Mouse (Mus musculus) bone marrow macrophage, adult 2 months (primary cell): ENCODE measurements around the gene Ankzf1. TPM values are rescaled to one million over a fixed set of nuclear protein-coding genes. Genes with fewer than 3 reads are reported as not detected.
"Not testable (repeated sequence)": the region's sequence is repeated elsewhere in the genome, so short reads cannot be mapped to it uniquely, and the experiment has no call there.

ENCODE experiments used
- H3K27ac ChIP-seq: 2 replicates; pipeline ENCODE4 v1.5.1; 2012; ENCODE audit warnings: low read depth, low read length; ENCODE audit not compliant: insufficient read depth
- H3K4me1 ChIP-seq: 2 replicates; pipeline ENCODE4 v1.6.1; 2012; ENCODE audit warnings: low read length; ENCODE audit not compliant: control insufficient read depth, insufficient read depth
- H3K4me3 ChIP-seq: 2 replicates; pipeline ENCODE4 v1.5.1; 2012; ENCODE audit warnings: mild to moderate bottlenecking, low read length, moderate library complexity; ENCODE audit not compliant: insufficient read depth
- CTCF ChIP-seq: IDR thresholded peaks from 2 replicates; pipeline ENCODE4 v1.5.1; 2012; ENCODE audit warnings: low read depth, mild to moderate bottlenecking, low read length, moderate library complexity
- POLR2A ChIP-seq: IDR thresholded peaks from 2 replicates; pipeline ENCODE4 v1.6.1; 2012; ENCODE audit warnings: mild to moderate bottlenecking, low read depth, low read length, borderline replicate concordance
- polyA plus RNA-seq: library from polyadenylated mRNA; stranded (reverse); fragments of >200 nt; gene quantifications from 2 replicates; pipeline ENCODE4 v1.2.4, GENCODE M21; 2012; ENCODE audit not compliant: missing spikeins, insufficient read depth, insufficient read length

The Ankzf1 gene
- polyA plus RNA-seq, 1 experiment, result 19.6 TPM

DNA sequence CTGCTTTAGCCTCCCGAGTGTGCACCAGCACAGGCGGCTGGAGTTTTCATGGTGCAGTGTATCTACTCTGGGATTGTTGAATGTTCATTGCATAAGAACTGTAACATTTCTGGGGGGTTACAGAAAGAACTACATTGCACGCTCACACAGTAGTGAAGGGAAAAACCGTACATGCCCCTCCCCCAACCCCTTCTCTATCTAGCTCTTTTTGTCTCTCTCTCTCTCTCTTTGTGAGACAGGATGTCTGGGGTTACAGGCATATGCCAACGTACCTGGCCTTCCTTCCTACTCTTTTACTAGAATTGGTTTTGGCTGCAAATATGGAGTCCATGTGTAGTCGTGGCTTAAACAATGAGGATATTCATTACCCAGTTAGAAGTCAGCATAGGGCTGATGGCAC, 31.0 kb downstream of the Ankzf1 start:
- H3K4me3 ChIP-seq, result no peak overlapping the region
- no peak overlapping the region for H3K27ac ChIP-seq
- TF ChIP-seq CTCF, result no peak
- no peak for TF ChIP-seq POLR2A
- peaks cover 10% of the 10 kb centered on the region for H3K4me1 ChIP-seq

DNA sequence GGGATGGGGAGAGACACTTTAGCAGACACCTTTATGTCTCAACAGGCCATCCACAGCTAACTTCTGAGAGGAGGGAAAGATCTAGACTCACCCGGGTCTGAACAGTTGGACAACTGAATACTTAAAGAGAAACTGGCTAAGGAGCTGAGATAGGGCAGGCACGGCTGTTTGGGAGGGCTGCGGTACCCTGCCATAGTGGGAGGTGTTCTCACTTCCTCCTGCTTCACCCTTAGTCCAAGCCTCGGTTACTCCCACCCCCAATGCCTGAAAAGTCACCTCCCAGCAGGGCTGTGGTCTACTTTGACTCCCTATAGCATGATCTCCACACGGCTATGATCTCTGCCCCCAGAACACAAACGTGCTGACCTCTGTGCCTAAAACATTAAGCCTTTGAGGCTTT, 31.6 kb downstream of the Ankzf1 start:
- no peak overlapping the region for H3K4me3 ChIP-seq
- TF ChIP-seq POLR2A (no peak), CTCF (no peak)
- no peak overlapping the region for H3K27ac ChIP-seq
- H3K4me1 ChIP-seq, result peaks cover 7% of the 10 kb centered on the region

DNA sequence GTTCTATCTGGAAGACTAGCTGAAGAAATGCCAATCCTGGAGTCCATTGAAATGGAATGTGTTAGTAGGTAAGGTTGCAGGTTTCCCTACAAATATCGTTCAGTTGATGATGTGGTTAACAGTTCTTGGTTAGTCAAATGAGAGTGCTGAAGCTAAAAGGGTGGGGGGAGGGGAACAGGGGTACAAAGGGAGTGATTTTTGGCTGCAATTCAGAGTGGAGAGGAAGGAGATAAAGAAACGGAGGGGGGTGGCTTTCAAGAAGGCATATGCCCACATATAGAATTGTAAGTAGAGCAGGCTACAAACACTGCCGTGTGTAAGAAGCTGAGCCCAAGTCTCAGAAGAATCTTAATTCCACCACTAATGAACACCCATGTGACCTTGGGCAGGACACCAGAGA, 33.5 kb downstream of the Ankzf1 start:
- TF ChIP-seq POLR2A, result no peak
- TF ChIP-seq CTCF, result no peak
- Histone ChIP-seq H3K27ac (no peak overlapping the region), H3K4me1 (peaks cover 8% of the 10 kb centered on the region), H3K4me3 (no peak overlapping the region)

DNA sequence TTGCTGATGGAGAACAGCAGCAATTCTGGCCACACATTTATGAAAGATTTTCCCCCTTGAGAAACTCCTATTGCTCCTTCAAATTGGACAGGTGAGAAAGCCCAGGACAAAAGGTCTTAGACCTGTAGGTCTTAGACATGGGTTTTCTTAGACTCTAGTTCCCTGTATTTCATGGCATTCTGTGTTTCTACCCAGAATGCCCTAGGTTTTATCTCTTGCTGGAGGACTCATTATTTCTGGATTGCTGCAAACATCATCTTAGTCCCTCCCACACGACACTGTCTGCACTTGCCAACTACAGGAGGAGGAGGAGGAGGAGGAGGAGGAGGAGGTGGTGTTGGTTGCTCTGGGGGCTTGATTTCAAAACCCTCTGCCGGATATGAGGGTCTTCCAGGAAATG, 34.2 kb downstream of the Ankzf1 start:
- no peak for TF ChIP-seq POLR2A
- Histone ChIP-seq H3K27ac (no peak overlapping the region), H3K4me1 (peaks cover 12% of the 10 kb centered on the region), H3K4me3 (no peak overlapping the region)

DNA sequence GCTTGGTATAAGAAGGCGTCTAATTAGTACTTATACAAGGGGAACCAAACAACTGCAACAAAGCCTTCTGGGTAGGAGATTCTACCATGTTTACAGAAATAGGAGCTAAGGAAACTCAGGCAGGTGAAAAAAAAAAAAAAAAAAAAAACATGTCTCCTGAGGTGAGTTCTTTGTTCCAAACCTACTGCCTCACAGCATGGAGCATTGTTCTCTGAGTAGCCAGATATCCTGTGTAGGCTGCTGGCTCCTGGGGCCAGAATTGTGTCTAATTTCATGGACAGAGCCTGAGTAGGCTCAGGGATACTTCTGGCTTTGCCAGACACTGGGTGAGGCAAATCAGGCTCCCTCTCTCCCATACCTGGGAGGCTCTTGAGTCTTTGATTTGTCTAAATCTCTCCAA, 35.7 kb downstream of the Ankzf1 start:
- Histone ChIP-seq H3K4me3 (no peak overlapping the region), H3K27ac (no peak overlapping the region), H3K4me1 (peaks cover 5% of the 10 kb centered on the region; the same call in 1 of the 2 replicates)
- TF ChIP-seq POLR2A (no peak), CTCF (no peak)

DNA sequence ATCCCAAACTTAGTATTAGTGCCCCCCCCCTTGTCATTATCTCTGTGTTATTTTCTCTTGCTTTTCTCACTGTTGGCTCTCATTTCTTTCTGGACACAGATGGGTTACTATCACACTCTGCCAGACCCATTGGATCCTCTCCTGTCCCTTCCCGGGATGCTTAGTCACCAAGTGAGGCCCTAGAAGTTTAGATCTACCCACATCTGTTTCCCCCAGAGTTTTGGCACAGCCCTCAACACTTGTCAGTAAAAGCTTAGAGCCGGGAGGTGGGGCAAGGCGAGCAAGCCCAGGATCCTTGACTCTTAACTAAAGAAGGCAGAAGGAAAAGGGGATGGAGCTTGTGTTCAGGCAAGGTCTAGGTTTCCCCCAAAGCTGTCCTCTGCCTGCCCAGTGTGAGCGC, 37.2 kb downstream of the Ankzf1 start:
- Histone ChIP-seq H3K4me3 (no peak overlapping the region), H3K27ac (no peak overlapping the region), H3K4me1 (peaks cover 5% of the 10 kb centered on the region; the same call in 1 of the 2 replicates)
- TF ChIP-seq POLR2A (no peak), CTCF (no peak)

DNA sequence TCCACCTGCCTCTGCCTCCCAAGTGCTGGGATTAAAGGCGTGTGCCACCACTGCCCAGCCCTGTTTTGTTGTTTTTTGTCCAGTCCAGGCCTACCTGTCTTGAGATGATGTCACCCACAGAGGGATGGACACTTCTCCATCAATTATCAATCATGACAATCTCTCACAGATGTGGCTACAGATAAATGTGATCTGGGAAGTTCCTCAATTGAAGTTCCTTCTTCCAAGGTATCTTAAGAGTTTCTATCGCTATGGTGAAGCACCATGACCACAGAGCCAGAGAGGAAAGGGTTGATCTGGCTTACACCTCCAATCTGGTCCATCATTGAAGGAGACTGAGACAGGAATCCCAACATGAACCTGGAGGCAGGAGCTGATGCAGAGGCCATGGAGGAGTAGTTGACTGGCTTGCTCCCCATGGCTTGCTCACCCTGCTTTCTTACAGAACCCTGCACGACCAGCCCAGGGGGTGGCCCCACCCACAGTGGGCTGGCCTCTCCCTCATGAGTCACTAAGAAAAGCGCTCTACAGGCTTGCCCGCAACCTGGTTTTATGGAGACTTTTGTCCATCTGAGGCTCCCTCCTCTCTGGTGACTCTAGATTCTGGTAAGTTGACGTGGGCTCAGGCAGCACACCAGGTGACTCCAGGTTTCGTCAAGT, 38.5 kb downstream of the Ankzf1 start:
- no peak overlapping the region for H3K27ac ChIP-seq
- H3K4me3 ChIP-seq, result no peak overlapping the region
- H3K4me1 ChIP-seq, result peaks cover 9% of the 10 kb centered on the region; the same call in 1 of the 2 replicates
- TF ChIP-seq CTCF, result no peak
- TF ChIP-seq POLR2A, result no peak

DNA sequence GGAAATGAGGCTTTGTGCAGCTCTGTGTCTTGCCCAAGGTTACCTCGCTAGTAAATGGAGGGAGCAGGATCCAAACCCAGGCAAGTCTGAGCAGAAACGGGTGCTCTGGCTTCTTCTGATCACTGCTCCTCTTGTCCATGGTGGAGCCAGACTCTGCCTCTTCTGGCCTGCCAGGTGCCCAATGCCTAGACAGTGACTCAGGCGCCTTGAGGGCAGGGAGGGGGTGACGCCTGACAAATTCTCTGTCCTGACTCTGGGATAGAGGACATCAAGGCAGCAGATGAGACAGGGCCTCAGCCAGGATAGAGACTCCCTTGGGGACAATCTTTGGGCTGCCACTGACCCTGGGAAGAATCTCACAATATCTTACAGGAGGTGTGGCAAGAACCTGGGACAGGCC, 39.3 kb downstream of the Ankzf1 start:
- Histone ChIP-seq H3K27ac (no peak overlapping the region), H3K4me3 (no peak overlapping the region), H3K4me1 (peaks cover 13% of the 10 kb centered on the region)
- no peak for TF ChIP-seq POLR2A
- TF ChIP-seq CTCF, result no peak

DNA sequence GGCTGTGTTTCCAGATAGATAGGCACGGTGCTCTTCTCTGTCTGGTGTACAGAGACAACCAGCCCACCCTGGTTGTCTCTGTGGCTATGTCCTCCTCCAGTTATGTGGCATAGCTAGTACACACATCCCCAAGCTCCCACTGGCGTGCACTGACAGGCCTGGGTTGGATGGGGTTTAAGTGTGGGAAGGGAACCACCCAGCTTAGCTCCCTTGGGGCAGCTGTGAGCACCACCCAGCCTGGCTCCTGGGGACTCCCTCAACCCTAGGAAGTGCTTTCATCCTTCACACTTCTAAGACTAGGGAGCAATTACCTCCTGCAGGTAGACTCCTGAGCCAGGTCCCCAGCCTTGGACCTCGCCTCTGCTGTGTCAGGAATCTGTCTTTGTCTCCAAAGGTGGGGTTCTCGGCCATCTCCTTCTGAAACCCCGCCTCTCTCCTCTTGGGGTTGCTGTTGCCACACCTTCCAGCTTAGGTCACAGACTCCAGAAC, 39.8 kb downstream of the Ankzf1 start, which contains the start of gene A630095N17Rik:
TSS of gene A630095N17Rik (minus strand) at position 439 of the 489 bp plus-strand sequence.
- TF ChIP-seq CTCF (no peak), POLR2A (no peak)
- Histone ChIP-seq H3K4me1 (peaks cover 13% of the 10 kb centered on the region), H3K4me3 (no peak within 1 kb of the TSS), H3K27ac (no peak within 1 kb of the TSS)

DNA sequence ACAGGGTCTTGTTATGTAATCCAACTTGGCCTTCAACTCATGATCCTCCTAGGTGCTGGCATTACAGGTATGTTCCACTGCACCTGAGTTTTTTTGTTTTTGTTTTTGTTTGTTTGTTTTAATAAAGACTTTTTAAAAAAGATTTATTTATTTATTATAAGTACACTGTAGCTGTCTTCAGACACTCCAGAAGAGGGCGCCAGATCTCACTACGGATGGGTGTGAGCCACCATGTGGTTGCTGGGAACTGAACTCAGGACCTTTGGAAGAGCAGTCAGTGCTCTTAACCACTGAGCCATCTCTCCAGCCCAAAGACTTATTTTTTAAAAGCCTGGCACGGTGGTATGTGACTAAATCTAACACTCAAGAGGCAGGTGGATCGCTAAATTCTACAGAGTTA, 40.5 kb downstream of the Ankzf1 start:
- H3K4me1 ChIP-seq, result peaks cover 18% of the 10 kb centered on the region
- not testable (repeated sequence) for H3K4me3 ChIP-seq, H3K27ac ChIP-seq

DNA sequence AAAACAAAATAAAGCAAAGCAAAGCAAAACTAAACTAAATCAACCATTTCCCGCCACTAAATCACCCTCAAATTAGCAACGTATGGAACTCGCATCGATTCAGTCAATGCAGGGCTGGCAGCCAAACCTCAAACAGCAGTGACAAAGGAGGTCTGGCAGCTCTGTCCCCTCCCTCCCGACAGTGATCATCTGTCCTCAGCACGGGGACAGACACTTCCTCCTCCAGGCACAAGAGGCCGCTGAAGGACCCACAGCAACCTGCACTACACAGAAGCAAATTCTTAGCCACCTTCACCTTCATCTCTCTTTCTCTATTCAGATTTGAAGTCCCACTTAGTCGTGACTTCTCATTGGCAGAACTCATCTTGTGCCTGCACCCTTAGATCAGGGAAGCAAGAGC, 42.7 kb downstream of the Ankzf1 start:
- TF ChIP-seq POLR2A (no peak), CTCF (peak; percentile 7; the same call in 1 of the 2 replicates)
- Histone ChIP-seq H3K4me1 (peaks cover 19% of the 10 kb centered on the region), H3K4me3 (no peak overlapping the region), H3K27ac (no peak overlapping the region)
